Mouse (Mus musculus): ENCODE measurements around the gene Yipf2.

Gene Yipf2

GRCm38 (mm10) chr9:21592703-21593121 is at the start of gene Yipf2, which contains the start of gene Timm29:
Yipf2 (minus strand) TSS chr9:21592828.
Timm29 (plus strand) TSS chr9:21592722.
- peak; percentile 96 for DNase-seq (ENCODE audit: low spot score)

GRCm38 (mm10) chr9:21639031-21639430 is 46.4 kb upstream of the Yipf2 start:
- no peak for DNase-seq (ENCODE audit: low spot score)

GRCm38 (mm10) chr9:21635639-21636038 is 43.0 kb upstream of the Yipf2 start:
- no peak for DNase-seq (ENCODE audit: low spot score)

- no peak for DNase-seq (ENCODE audit: low spot score)
Measured at GRCm38 (mm10) chr9:21633106-21633505, 40.5 kb upstream of the Yipf2 start.

- DNase-seq (ENCODE audit: low spot score), result peak; percentile 30
Measured at GRCm38 (mm10) chr9:21630673-21631072, 38.0 kb upstream of the Yipf2 start.

GRCm38 (mm10) chr9:21627145-21627795 is 34.6 kb upstream of the Yipf2 start:
- no peak for DNase-seq (ENCODE audit: low spot score)

GRCm38 (mm10) chr9:21626571-21626970 is 33.9 kb upstream of the Yipf2 start:
- DNase-seq (ENCODE audit: low spot score), result no peak

GRCm38 (mm10) chr9:21625342-21626339 is 33.0 kb upstream of the Yipf2 start:
- no peak for DNase-seq (ENCODE audit: low spot score)

GRCm38 (mm10) chr9:21622676-21623075 is 30.0 kb upstream of the Yipf2 start:
- DNase-seq (ENCODE audit: low spot score), result no peak

- no peak for DNase-seq (ENCODE audit: low spot score)
Measured at GRCm38 (mm10) chr9:21620229-21620628, 27.6 kb upstream of the Yipf2 start.

GRCm38 (mm10) chr9:21617066-21617465 is 24.4 kb upstream of the Yipf2 start:
- peak; percentile 45 for DNase-seq (ENCODE audit: low spot score)

GRCm38 (mm10) chr9:21616232-21616781 is 23.7 kb upstream of the Yipf2 start:
- peak; percentile 60 for DNase-seq (ENCODE audit: low spot score)

- peak; percentile 98 for DNase-seq (ENCODE audit: low spot score)
Measured at GRCm38 (mm10) chr9:21615617-21616231, 23.1 kb upstream of the Yipf2 start, which contains the start of gene Smarca4. Smarca4 (plus strand) TSS chr9:21616169.

GRCm38 (mm10) chr9:21614864-21615616 is 22.4 kb upstream of the Yipf2 start:
- DNase-seq (ENCODE audit: low spot score), result no peak

GRCm38 (mm10) chr9:21609861-21610260 is 17.2 kb upstream of the Yipf2 start:
- no peak for DNase-seq (ENCODE audit: low spot score)

GRCm38 (mm10) chr9:21606648-21607047 is 14.0 kb upstream of the Yipf2 start:
- DNase-seq (ENCODE audit: low spot score), result no peak

- no peak for DNase-seq (ENCODE audit: low spot score)
Measured at GRCm38 (mm10) chr9:21605865-21606264, 13.2 kb upstream of the Yipf2 start.

- DNase-seq (ENCODE audit: low spot score), result no peak
Measured at GRCm38 (mm10) chr9:21604119-21604518, 11.5 kb upstream of the Yipf2 start.

GRCm38 (mm10) chr9:21601722-21602399 is 9.2 kb upstream of the Yipf2 start:
- peak; percentile 82 for DNase-seq (ENCODE audit: low spot score)

- no peak for DNase-seq (ENCODE audit: low spot score)
Measured at GRCm38 (mm10) chr9:21601073-21601472, 8.4 kb upstream of the Yipf2 start.

GRCm38 (mm10) chr9:21600186-21600585 is 7.6 kb upstream of the Yipf2 start:
- DNase-seq (ENCODE audit: low spot score), result no peak

Data from c-Kit-positive CD71-positive TER-119-positive erythroid progenitor cells, embryonic 14.5 days (primary cell).